Mouse (Mus musculus): Measurements from ENCODE around the gene Patz1. TPM values are rescaled to one million over a fixed set of nuclear protein-coding genes. Genes with fewer than 3 reads are reported as not detected.

The Patz1 gene
- polyA plus RNA-seq (2017; shearing (Covaris generic)) = 19.2 TPM

GRCm38 (mm10) chr11:3288521-3289301 is at the start of gene Patz1:
Gene Patz1 (plus strand): TSS chr11:3288874.

GRCm38 (mm10) chr11:3266079-3266685 is 22.5 kb upstream of the Patz1 start, which contains the start of gene Drg1:
Gene Drg1 (minus strand): TSS chr11:3266415.

DNA sequence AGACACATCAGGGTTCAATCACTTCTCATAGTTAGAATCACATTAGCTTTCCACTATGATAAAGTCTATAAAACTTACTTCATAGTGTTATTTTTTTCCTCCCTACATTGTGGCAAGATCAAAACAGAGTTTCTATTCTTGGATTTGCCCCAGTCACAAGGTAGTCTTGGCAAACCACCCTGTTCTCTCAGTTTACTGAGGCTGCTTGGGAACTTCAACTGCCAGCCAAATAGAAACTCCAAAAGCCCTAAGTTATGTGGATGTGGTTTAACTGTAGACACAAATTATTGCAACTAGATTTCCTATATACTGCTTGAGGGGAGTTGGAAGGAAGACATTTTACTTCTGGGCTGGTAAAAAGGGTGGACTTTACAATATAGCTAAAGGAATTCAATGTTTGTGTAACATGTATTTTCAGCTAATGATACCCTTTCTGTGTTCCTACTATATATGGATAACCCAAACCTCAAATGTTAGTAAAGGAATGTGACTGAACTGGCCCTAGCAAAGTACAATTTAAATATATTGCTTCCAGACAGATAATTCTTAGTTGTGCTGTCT is 41.3 kb downstream of the Patz1 start, which contains the start of gene Pik3ip1:
Pik3ip1 (plus strand) TSS at position 511 of the 561 bp plus-strand sequence.

Other genes with a start within 250 kb of the Patz1 start
- gene Sfi1, start 95.4 kb upstream of the Patz1 start, polyA plus RNA-seq (2017; shearing (Covaris generic)) = 64.5 TPM
- gene Eif4enif1, start 86.5 kb upstream of the Patz1 start, polyA plus RNA-seq (2017; shearing (Covaris generic)) = 40.0 TPM
- 181 TPM for gene Drg1, start 22.5 kb upstream of the Patz1 start, polyA plus RNA-seq (2017; shearing (Covaris generic))
- gene Pik3ip1, start 41.5 kb downstream of the Patz1 start, polyA plus RNA-seq (2017; shearing (Covaris generic)) = 81.8 TPM
- 108 TPM for gene Limk2, start 120.3 kb downstream of the Patz1 start, polyA plus RNA-seq (2017; shearing (Covaris generic))
- gene Rnf185, start 163.5 kb downstream of the Patz1 start, polyA plus RNA-seq (2017; shearing (Covaris generic)) = 26.1 TPM
- 0.10 TPM for gene Pla2g3, start 199.4 kb downstream of the Patz1 start, polyA plus RNA-seq (2017; shearing (Covaris generic))
- gene Inpp5j, start 215.9 kb downstream of the Patz1 start, polyA plus RNA-seq (2017; shearing (Covaris generic)) = not detected
- gene Selenom, start 225.8 kb downstream of the Patz1 start, polyA plus RNA-seq (2017; shearing (Covaris generic)) = 6.2 TPM